Mouse (Mus musculus) A20 (cell line): Measurements from ENCODE around the gene Noa1.

Source experiments
- DNase-seq: peaks from one replicate; pipeline ENCODE4 v3.0.0-alpha.2; 2011; ENCODE audit warnings: low read depth, low spot score

The Noa1 gene

DNA sequence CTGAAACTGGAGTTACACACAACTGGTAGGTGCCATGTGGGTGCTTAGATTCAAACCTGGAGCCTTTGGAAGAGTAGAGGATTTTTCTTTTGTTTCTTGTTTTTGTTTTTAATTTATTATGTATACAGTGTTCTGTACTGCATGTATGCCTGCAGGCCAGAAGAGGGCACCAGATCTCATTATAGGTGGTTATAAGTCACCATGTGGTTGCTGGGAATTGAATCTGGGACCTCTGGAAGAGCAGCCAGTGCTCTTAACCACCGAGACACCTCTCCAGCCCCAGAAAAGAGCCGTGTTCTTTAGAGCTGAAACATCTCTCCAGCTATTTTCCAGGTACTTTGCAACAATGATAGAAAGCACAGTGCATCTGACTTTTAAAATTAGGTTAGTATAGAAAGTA lies 19.3 kb downstream of the Noa1 start:
- no peak for DNase-seq

DNA sequence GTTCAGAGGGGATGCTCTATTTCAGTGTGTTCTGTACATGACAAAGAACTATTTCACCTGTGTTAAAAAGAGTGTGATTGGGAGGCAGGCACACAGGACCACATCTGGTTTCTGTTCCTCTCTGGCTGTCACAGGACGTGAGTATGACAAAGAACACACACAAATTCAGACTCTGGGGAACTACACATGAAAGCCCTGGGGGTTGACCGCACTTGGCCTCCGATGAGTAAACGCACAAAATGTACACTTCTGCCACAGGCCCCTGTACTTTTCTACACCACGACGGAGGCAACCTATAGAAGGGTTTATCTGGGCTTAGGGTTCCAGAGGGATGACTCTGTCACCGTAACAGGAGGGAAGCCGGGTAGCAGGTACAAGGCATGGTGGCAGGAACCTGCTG lies 20.2 kb downstream of the Noa1 start:
- peak; percentile 91 for DNase-seq

DNA sequence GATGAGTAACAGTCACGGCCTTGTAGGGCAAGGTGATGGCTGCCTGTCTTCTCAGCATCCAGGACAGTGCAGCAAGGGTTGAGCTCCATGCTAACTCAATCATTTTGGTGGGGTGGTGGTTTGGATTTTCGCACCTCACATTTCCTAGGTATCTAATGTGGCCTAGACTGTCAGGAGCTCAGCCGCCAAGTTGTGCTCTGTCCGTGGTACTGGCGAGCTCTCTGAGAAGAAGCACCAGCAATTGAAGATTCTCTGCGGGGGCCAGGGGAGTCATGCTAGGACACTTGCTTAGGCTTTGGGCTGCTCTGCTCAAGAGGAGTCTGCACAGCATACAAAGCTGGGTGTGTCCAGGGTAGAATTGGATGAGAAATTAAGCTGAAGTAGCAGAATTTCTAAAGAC lies 22.0 kb downstream of the Noa1 start:
- no peak for DNase-seq

DNA sequence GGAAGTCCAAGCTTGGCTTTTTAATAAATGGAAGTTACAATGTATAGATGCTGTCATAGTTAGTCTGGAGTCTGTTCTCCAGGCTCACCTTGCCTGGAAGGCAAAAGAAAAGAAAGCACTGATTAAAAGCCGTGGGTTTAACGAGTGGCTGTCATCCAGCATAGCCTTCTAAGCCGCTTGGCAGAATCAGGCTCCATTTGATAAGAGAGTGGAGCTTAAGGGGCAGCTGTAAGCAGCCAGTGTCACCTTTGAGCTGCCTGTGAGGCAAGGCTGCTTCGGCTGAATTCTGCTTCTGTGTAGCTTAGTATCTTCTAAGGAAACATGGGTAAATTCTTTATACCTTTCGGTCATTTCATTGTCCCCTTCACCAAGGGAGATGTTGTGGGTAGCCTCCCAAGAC lies 23.0 kb downstream of the Noa1 start:
- no peak for DNase-seq

DNA sequence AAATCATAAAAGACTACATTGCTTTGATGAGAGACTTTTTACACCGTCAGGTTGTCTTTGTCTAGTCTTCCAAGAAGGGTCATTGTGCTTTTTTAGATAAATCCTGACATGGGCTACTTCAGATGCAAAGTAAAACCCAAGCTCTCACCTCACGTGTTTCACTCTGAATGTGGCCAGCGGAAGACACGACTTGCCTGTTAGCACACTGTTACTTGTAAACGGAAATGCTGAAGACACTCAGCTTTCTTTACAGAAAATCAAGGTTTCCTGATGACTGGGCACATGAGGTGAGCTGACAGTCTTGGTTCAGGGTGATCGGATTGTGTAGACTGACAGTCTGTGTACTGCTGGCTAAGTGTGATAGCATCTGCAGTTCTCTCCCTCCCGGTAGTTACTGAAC lies 24.2 kb downstream of the Noa1 start:
- peak; percentile 76 for DNase-seq

DNA sequence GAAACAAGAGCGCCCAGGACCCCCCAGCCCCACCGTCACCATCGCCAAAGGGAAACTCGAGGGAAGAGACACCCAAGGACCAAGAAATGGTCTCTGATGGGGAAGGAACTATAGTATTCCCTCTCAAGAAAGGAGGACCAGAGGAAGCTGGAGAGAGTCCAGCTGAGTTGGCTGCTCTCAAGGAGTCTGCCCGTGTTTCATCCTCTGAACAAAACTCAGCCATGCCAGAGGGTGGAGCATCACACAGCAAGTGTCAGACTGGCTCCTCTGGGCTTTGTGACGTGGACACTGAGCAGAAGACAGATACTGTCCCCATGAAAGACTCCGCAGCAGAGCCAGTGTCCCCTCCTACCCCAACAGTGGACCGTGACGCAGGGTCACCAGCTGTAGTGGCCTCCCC lies 27.6 kb downstream of the Noa1 start:
- no peak for DNase-seq

DNA sequence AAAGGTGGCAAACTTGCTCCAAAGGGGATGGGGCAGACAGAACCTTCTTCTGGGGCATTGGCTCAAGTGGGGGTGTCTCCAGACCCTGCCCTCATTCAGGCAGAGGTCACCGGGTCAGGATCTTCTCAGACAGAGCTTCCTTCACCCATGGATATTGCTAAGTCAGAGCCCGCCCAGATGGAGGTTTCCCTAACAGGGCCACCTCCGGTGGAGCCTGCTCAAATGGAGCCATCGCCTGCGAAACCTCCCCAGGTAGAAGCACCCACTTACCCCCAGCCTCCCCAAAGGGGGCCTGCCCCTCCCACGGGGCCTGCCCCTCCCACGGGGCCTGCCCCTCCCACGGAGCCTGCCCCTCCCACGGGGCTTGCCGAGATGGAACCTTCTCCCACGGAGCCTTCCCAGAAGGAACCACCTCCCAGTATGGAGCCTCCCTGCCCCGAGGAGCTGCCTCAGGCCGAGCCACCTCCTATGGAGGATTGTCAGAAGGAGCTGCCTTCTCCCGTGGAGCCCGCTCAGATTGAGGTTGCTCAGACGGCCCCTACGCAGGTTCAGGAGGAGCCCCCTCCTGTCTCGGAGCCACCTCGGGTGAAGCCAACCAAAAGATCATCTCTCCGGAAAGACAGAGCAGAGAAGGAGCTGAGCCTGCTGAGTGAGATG lies 28.2 kb downstream of the Noa1 start:
- no peak for DNase-seq

DNA sequence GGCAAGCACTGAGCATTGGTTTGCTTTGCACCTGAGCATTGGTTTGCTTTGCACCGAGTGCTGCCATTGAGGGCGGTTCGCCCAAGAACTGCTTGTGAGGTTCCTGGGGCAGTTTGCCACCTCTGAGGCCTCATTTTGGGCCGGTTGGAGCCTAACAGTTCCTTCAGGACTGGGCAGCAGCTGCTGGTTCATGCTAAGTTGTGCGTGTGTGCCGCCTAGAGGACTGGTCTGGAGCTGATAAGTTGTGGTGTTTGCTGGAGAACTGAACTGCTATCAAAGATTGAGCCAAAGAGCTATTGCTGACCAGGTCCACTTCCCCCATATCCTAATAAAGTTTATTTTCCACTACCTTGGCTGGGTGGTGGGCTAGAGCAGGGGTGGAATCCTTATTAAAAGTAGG lies 32.7 kb downstream of the Noa1 start:
- no peak for DNase-seq

DNA sequence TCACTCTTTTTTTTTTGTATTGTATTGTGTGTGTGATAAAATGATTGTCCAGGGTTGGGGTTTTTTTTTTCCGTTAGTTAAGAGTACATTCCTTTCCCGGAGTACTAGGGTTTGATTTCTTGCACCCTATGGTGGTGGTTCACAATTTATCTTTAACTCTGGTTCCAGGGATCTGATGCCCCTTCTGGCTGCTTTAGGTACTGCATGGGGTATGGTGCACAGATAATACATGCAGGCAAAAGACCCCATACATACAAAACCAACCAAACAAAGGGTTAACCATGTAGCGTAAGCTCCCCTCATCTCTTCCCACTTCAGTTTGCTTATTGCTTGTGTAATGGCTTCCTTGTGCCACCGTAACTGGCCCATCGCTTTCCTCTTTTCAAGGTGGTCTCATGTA lies 33.9 kb downstream of the Noa1 start:
- peak; percentile 55 for DNase-seq

DNA sequence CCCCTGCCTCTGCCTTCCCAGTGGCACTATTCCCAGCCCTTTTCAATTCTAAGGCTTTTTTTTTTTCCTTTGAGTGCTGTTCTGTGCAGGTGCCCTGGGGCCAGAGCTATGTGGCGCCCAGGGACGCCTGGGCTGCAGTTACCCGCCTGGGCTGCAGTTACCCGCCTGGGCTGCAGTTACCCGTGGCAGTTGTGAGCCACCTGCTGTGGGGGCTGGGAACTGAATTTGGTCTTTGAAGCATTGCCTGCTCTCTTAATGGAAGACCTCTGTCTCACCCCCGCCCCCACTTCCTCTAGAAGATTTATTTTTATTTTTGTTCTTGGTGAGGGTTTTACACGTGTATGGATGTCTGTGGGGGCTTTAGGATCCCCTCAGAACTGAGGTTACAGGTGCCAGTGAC lies 36.7 kb downstream of the Noa1 start:
- DNase-seq, result peak; percentile 90

DNA sequence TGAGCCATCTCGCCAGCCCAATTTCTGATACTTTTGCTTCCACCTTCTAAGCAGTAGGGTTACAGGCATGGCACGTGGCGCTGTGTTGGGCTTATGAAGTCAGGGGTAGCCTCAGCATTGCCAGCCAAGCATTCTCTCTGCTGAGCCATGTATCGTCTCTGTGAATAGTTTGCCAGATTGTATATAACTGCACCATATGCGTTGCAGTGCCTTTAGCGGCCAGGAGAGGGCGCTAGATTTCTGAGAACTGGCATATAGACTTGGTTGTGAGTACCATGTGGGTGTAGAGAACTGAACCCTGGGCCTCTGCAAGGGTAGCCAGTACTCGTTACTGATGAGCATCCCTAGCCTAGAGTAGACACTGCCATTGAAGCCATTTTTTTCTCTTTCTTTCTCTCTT lies 40.5 kb downstream of the Noa1 start:
- DNase-seq, result peak; percentile 49

DNA sequence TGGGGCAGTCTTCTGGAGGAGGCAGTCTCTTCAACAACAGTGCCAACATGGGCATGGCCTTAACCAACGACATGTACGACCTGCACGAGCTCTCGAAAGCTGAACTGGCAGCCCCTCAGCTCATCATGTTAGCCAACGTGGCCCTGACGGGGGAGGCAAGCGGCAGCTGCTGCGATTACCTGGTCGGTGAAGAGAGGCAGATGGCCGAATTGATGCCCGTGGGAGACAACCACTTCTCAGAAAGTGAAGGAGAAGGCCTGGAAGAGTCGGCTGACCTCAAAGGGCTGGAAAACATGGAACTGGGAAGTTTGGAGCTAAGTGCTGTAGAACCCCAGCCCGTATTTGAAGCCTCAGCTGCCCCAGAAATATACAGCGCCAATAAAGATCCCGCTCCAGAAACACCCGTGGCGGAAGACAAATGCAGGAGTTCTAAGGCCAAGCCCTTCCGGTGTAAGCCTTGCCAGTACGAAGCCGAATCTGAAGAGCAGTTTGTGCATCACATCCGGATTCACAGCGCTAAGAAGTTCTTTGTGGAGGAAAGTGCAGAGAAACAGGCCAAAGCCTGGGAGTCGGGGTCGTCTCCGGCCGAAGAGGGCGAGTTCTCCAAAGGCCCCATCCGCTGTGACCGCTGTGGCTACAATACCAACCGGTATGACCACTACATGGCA lies 41.8 kb downstream of the Noa1 start:
- no peak for DNase-seq

DNA sequence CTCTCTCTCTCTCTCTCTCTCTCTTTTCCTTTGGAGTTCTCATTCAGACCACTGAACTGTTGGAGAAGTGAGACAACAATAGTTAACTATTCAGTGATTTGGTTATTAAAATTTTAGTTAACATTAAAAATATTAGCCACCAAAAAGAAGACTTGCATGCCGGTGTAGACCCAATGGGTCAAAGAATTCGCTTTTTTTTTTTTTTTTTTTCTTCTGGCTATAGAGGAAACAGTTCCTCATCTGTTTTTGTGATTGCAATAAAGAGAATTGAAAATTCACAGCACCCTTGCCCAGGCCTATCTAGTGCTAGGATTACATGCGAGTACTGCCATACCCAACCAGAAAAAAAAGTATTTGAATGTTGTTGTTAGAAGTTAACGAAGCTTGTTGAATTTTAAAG lies 42.4 kb downstream of the Noa1 start:
- no peak for DNase-seq

DNA sequence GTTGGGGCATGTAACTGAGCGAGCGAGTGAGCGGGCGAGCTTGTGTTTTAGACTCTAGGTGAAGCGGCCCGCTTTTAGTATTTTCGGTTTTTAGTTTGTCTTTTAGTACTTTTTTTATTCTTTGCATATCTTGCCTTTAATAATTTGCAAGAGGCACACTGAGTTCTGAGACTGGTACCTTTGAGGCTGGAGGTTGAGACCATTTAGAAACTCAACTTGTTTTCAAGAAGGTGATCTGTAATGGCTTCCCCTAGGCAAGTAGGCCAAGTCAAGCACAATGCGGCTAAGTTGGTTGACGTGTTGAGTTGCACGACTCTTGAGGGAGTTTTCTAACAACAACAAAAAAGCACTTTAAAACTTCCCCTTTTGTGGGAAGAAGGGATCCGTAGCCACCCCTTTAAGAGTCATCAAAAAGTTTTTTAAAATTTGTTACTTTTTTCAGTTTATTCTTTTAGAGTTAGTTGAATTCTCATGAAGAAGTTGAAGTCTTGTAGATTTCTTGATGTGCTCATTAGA lies 42.9 kb downstream of the Noa1 start:
- DNase-seq, result peak; percentile 83

DNA sequence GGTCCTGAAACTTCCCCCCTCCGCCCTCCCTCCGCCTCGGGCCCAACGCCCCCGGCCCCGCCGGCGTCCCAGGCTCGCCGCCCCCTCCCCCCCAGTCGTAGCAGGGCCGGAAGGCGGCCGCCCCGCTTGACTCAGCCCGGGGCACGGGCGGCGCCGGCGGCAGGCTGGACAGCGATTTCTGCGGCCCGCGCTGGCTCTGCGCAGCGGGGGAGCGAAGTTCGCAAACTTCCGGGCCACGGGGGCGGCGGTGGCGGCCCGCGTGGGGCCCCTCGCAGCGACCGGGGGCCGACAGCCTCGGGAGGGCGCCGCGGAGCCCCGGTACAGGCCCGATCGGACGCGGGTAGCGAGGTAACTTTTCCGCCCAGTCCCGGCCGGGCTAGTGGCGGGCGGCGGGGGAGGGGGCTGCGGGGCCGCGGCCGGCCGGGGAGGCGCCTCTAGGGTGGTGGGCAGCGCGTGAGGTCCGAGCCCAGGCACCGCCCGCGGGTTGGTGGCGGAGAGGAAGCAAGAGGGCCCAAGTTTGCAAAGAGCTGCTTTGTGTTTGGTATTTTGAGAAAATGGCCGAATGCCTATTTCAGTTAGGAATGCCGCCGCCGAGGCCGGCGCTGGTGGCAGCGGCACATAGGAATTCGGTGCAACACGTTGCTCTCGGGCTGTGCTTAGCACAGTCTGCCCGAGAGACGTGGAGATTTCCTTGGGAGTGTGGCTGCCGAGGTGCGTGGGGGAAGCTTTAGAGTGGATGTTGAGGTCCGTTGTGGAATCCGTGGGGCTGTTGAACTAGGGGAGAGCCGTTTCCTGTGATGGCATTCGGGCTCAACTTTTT lies 43.6 kb downstream of the Noa1 start:
- DNase-seq, result no peak

DNA sequence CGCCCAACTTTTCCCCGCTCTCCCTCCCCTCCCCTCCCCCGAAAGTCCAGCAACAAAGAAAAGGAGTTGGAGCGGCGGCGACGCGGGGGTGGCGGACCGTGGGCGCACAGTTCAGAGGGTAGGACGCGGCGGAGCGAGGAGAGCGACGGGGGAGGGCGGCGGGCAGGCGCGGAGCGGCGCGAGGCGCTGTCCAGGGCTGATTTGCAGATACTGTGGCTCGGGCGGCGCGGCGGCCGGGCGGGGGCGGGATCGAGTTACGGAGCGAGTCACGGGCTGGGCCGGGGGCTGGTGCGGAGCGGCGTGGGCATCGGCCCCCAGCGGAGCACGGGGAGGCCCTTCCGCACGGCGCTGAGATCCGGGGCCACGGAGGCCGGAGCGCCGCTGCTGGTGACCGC lies 44.2 kb downstream of the Noa1 start:
- DNase-seq, result peak; percentile 85

DNA sequence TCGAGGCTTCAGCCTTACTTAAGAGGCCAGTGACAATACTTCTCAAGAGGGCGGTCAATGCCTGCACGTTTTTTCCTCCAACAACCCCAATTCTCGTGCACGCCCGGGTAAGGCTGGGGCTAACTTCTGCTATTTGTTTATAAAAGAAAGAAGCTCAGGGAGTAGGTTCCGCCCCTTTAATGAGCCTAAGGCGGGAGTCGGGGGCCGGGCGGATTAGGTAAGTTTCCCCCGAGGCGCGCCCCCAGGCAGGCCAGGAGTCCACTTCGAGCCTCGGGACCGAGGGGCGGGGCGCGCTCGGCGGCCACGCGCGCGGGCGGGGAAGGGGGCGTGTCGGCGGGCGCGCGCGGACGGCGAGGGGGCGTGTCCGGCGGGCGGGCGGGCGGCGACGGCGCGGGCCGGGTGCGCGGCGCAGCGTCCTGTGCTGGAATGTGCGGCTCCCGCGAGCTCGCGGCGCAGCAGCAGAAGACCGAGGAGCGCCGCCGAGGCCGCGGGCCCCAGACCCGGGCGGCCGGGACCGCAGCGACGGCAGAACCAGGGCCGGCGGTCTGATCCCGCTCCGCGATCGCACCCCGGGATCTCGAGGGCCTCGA lies 44.7 kb downstream of the Noa1 start, which contains the start of gene Rest:
Gene Rest (plus strand): TSS at position 411 of the 590 bp plus-strand sequence.
- peak; percentile 91 for DNase-seq

DNA sequence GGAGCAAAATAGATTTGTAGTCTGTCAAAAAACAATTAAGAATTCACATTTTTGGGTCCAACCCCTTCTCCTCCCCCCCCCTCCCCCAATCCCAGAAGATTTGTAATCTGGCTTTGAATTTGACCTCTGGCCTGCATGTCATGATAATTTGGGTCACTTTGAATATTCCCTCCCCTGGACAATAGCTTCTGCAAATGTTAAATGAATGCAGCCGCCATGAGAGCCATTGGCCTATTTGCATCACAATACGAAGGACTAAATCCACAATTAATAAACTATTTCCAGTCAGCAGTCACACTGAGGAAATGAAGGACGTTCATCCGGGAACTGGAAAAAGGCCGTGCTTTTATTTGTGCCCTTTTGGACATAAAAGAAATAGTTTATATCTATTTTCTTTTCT lies 47.8 kb downstream of the Noa1 start:
- no peak for DNase-seq

DNA sequence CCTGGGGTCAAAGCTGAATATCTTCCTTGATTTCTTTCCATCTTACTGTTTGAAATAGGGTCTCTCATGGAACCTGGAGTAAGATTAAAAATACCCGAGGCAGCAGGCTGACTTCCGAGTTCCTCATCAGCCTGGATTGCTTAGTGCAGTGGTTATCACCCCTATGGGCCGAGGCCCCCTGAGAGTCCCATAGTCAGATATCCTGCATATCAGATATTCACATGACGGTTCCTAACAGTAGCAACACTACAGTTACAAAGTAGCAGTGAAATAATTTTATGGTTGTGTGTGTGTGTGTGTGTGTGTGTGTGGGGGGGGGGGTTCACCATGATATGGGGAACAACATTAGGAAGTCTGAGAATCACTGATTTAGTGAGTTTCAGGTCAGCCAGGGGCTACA lies 48.7 kb downstream of the Noa1 start:
- no peak for DNase-seq

DNA sequence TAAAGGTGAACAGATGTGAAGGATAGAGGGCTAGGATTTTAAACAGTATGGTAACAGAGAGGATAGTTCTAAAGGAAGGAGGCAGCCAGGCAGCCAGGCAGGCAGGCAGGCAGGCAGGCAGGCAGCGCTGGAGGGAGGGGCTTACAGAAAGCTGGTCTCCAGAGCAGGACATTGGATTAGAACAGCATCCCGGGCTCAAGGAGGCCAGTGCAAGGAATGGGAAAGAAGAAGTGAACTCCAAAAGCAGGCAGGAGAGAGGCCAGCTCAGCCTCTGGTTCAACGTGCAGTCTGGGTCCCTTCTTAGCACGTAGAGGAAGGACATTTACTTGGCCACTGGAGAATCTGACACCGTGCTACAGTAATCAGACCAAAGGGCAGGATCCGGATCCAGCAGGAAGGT lies 49.7 kb downstream of the Noa1 start:
- DNase-seq, result no peak

DNA sequence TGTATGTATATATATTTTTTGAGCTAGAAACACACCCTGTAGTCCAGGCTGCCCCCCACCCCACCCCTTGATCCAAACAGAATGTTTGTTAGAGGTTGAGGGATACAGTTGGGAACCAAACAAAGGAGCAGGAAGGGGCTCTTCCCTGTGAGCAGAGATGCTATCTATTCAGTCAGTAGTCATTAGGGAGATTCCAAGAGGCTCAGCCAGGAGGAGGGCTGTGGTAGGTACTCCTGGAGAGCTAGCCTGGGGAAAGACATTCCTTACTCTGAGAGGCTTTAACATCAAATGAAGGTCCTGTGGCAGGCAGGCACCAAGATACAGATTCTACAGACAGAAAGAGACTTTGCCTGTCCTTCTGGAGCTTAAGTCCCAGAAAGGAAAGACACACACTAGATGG lies 50.6 kb downstream of the Noa1 start:
- DNase-seq, result no peak

DNA sequence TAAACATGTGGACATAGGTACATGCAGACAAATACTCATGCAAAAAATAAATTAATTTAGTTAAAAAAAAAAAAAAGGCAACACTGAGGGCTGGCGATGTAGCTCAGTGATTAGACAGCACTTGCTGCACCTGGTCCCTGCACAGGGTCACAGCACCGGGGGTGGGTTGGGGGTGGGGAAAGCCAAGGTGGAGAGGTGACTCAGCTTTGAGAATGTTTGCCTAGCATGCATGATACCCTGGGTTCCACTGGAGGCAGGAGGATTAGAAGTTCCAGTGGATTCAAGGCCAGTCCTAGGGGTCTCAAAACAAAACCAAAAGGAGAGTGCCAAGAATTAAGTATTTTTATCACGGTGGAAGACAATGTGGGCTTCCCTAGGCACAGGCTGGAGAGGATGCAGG lies 52.3 kb downstream of the Noa1 start:
- no peak for DNase-seq
